Mouse (Mus musculus) gastrocnemius, adult 8-10 months (tissue): ENCODE measurements around the gene Gm10643. TPM values are rescaled to one million over a fixed set of nuclear protein-coding genes. Genes with fewer than 3 reads are reported as not detected.
A peak's percentile ranks its signal among the peaks of the same experiment; 100 is the strongest.

Experiments used
- DNase-seq, 2 experiments: peaks; one replicate each; pipeline ENCODE4 v3.0.0; 2022; ENCODE audit warnings: low spot score in 2 of 2
- total RNA-seq, 4 experiments: library from RNA; stranded (reverse); gene quantifications; 2 replicates each; pipeline ENCODE4 v1.2.4; 2022

The Gm10643 gene
- total RNA-seq, result 1 to 10 TPM in 2 of 4 experiments, under 1 TPM in 2; 0.77 to 1.4 (median 1.1) TPM

GRCm38 (mm10) chr8:84065037-84065436 is at the start of gene Gm10643:
TSS of gene Gm10643 (minus strand) at chr8:84065137.
- DNase-seq, result no peak

GRCm38 (mm10) chr8:84106216-84107040 is 41.5 kb upstream of the Gm10643 start:
- no peak for DNase-seq

- no peak for DNase-seq
Observed at GRCm38 (mm10) chr8:84105676-84106075, 40.7 kb upstream of the Gm10643 start.

GRCm38 (mm10) chr8:84104697-84105609 is 40.0 kb upstream of the Gm10643 start, which contains the start of gene Dcaf15:
TSS of gene Dcaf15 (minus strand) at chr8:84104768.
- peak; percentile 96 to 97 for DNase-seq

- DNase-seq, result peak in 1 of 2 experiments; percentile 40
Observed at GRCm38 (mm10) chr8:84104221-84104620, 39.3 kb upstream of the Gm10643 start.

- no peak for DNase-seq
Observed at GRCm38 (mm10) chr8:84103601-84104000, 38.7 kb upstream of the Gm10643 start.

GRCm38 (mm10) chr8:84101476-84102270 is 36.7 kb upstream of the Gm10643 start:
- no peak for DNase-seq

GRCm38 (mm10) chr8:84098376-84098775 is 33.4 kb upstream of the Gm10643 start:
- no peak for DNase-seq

- no peak for DNase-seq
Observed at GRCm38 (mm10) chr8:84096061-84096460, 31.1 kb upstream of the Gm10643 start.

- DNase-seq, result no peak
Observed at GRCm38 (mm10) chr8:84090585-84090984, 25.6 kb upstream of the Gm10643 start.

GRCm38 (mm10) chr8:84089277-84089676 is 24.3 kb upstream of the Gm10643 start:
- no peak for DNase-seq

- DNase-seq, result no peak
Observed at GRCm38 (mm10) chr8:84087821-84088220, 22.9 kb upstream of the Gm10643 start.

- no peak for DNase-seq
Observed at GRCm38 (mm10) chr8:84087156-84087555, 22.2 kb upstream of the Gm10643 start.

- no peak for DNase-seq
Observed at GRCm38 (mm10) chr8:84084341-84085115, 19.6 kb upstream of the Gm10643 start.

GRCm38 (mm10) chr8:84083829-84084241 is 18.9 kb upstream of the Gm10643 start:
- DNase-seq, result peak; percentile 50 to 60

- DNase-seq, result no peak
Observed at GRCm38 (mm10) chr8:84079206-84079605, 14.3 kb upstream of the Gm10643 start.

- DNase-seq, result no peak
Observed at GRCm38 (mm10) chr8:84076849-84077248, 11.9 kb upstream of the Gm10643 start.

- DNase-seq, result no peak
Observed at GRCm38 (mm10) chr8:84076412-84076811, 11.5 kb upstream of the Gm10643 start.

GRCm38 (mm10) chr8:84073230-84073976 is 8.5 kb upstream of the Gm10643 start:
- DNase-seq, result no peak

GRCm38 (mm10) chr8:84072321-84072720 is 7.4 kb upstream of the Gm10643 start:
- DNase-seq, result no peak
